Mouse (Mus musculus) spleen, adult 2 months (tissue): Measurements from ENCODE around the gene 2310033P09Rik.

Experiments
- CTCF ChIP-seq: fragments of 200-500 bp; IDR thresholded peaks from 2 replicates; pipeline ENCODE4 v1.5.1; 2011; ENCODE audit warnings: mild to moderate bottlenecking, inconsistent platforms; ENCODE audit not compliant: insufficient read depth, insufficient read length, insufficient replicate concordance; ENCODE audit errors: extremely low read depth
- POLR2A ChIP-seq: fragments of 200-500 bp; IDR thresholded peaks from 2 replicates; pipeline ENCODE4 v1.6.1; 2011; ENCODE audit warnings: low read depth, low read length, inconsistent platforms

GRCm38 (mm10) chr11:59196230-59196629 lies 11.9 kb upstream of the 2310033P09Rik start:
- TF ChIP-seq CTCF (no peak), POLR2A (no peak)
